Mouse (Mus musculus) layer of hippocampus, adult 9-10 months (tissue): ENCODE measurements around the gene Il2rg.

Experiments
- DNase-seq: peaks from one replicate; pipeline ENCODE4 v3.0.0; 2022; ENCODE audit warnings: low spot score

Il2rg gene

GRCm38 (mm10) chrX:101268025-101268754 lies at the start of gene Il2rg:
Il2rg (minus strand) TSS chrX:101268255.
- no peak for DNase-seq

- peak; percentile 74 for DNase-seq
Observed at GRCm38 (mm10) chrX:101313625-101314359, 45.7 kb upstream of the Il2rg start.

- no peak for DNase-seq
Observed at GRCm38 (mm10) chrX:101309299-101309698, 41.2 kb upstream of the Il2rg start.

DNA sequence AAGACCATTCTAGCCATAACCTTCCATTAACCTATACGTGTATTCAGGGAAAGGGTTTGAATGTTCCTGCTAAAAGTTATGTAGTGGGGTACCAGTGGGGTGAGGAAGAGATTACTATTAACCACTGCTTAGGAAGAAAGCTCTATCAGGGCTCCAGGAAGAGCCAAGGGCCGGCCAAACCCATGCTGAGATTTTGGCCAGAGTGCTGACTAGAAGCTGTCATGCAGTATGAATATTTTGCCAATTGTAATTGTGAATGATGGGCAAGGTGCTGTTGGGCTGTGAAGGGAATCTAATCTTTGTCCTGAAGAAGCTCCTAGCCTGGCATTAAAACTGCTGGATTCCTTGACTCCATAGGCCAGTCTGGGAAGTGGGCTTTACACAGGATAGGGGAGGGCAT lies 36.6 kb upstream of the Il2rg start:
- DNase-seq: no peak

DNA sequence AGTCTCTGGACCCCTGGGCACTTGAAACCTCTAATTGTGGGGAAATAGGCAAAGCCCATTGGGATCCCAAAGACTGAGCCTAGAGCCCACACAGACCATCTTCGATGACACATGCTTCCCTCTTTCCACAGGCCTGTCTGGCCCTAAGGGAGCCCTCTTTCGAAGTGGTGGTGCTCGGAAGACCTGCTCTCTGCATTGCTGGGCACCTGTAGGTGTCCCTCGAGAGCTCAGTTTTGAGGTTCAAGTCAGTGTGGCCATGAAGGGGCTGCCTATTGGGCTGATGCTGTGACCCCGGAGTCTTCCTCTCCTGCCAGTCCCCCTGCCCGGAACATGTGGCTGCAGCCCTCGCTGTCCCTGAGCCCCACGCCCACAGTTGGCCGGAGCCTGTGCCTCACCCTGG lies 33.6 kb upstream of the Il2rg start:
- no peak for DNase-seq

DNA sequence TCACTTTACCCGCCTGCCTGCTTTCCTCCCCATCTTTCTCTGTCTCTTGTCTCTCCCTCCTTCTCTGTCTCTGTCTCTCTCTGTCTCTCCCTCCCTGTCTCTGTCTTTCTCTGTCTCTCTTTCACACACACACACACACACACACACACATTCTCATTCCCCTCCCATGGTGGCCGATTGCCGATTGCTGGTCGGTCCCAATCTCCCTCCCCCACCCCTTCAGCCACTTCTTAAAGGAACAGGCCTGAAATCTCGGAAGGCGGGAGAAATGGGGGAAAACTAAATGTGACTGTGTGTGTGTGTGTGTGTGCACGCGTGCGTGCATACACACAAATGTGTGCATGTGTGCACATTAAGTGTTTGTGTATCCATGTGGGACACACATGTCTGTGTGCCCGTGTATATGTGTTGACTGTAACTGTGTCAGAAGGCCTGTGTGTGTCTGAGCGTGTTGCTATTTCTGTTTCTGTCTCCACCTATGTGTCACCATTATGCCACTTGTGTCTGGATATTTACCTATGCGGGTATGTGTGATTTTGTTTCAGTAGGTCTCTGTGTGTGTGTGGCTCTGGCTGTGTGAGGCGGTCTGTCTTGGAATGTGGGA lies 32.5 kb upstream of the Il2rg start:
- no peak for DNase-seq

- DNase-seq: no peak
Observed at GRCm38 (mm10) chrX:101299473-101300426, 31.7 kb upstream of the Il2rg start.

- no peak for DNase-seq
Observed at GRCm38 (mm10) chrX:101299055-101299454, 31.0 kb upstream of the Il2rg start, which contains the start of gene Nlgn3. Nlgn3 (plus strand) TSS chrX:101299168.

DNA sequence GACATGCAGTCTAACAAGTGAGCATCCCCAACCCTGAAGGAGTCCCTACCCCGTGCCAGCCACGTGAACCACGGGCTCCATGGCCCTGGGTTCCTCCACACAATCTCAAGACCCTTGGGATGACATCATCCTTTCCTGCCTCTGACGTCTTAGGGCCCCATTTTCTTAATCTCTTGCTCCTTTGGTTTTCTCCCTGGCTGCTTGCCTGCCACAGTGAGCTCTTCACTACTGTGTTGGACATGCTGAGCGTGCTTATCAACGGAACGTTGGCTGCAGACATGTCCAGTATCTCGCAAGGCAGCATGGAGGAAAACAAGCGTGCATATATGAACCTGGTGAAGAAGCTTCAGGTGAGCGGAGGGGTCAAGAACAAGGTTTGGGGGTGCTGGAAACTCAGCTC lies 22.1 kb upstream of the Il2rg start:
- DNase-seq: no peak

DNA sequence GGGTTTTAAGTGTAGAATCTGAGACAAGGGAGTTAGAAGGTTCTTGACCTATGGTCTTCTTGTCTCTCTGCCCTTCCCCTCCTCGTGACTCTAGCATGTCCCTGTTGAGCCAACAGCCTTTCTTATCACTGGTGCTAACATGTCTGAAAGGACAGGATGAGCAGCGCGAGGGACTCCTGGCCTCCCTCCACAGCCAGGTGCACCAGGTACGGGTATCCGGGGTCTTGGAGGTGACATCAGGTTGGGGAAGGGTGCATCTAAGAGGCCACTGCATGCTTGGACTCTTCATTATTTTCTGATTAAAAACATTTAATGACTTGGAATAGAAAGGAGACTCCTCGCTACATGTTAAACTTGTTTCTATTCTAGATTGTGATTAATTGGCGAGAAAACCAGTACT lies 21.0 kb upstream of the Il2rg start:
- no peak for DNase-seq

DNA sequence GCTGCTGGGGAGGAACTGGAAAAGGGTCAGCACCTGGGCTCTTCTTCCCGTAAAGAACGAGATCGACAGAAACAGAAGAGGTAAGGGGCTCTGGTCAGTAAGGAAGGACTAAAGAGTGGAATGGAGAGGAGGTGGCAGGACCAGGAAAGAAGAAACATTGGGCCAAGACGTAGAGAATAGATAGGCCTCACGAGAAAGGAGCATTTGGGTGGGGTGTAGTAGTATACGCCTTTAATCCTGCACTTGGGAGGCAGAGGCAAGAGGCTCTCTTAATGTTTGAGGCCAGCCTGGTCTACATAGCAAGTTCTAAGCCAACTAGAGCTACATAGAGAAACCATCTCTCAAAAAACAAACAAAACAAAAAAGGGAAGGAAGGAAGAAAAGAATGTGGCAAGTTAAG lies 20.4 kb upstream of the Il2rg start:
- no peak for DNase-seq

DNA sequence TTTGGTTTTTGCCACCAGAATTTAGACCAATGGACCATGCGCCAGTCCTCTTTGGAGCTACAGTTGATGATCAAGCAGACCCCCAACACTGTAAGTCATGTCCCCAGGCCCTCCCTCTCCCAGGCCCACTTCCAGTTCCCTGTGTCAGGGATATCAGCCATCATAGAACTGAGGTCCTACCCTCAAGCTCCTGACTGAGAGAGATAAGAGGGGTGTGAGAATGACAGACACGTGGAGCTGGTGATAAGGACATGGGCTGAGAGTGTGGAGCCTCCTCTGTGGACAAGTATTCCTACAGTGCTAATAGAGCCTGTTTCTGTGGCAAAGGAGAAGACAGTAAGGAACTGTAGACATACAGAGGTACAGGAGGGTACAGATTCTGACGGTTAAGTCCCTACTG lies 19.5 kb upstream of the Il2rg start:
- no peak for DNase-seq

DNA sequence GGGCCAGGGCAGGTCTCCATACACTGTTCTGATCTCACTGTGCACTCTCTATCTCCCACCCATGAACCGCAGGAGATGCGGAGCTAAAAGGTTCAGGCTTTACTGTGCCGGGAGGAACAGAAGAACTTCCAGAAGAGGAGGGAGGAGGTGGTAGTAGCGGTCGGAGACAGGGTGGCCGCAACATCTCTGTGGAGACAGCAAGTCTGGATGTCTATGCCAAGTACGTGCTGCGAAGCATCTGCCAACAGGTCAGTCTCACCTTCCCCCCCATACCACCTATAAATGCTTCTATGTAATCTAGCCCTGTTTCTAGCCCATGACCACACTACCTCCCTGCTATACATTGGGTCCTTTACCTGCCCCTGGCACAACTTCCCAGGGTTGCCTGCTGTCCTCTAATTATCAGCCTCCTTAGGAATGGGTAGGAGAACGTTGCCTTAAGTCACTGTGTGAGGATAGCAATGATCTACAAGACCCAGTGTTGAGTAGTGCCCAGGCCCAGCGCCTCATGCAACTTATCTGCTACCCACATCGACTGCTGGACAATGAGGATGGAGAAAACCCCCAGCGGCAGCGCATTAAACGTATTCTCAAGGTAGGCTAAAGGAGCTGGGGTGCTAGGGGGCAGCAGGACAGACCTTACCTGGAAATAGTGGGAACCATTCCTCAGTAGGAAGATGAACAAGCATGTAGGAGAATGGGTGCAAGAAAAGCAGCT lies 18.1 kb upstream of the Il2rg start:
- DNase-seq: no peak

DNA sequence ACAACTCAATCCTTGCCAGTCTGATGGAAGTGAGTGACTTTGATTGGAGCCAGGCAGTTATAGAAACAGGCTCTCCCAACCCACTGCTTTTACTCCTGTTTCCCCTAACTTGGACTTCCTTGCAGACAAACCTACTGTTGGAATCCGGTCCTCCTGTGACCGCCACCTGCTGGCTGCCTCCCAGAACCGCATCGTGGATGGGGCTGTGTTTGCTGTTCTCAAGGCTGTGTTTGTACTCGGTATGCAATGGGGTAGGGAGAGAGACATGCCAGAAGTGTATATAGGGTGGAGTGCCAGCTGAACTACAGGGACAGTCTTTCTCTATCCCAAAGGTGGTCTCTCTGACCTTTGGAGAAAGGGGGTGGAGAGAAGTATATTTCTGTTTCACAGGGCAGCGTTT lies 17.5 kb upstream of the Il2rg start:
- DNase-seq: no peak

- DNase-seq: no peak
Observed at GRCm38 (mm10) chrX:101282813-101283212, 14.8 kb upstream of the Il2rg start.

DNA sequence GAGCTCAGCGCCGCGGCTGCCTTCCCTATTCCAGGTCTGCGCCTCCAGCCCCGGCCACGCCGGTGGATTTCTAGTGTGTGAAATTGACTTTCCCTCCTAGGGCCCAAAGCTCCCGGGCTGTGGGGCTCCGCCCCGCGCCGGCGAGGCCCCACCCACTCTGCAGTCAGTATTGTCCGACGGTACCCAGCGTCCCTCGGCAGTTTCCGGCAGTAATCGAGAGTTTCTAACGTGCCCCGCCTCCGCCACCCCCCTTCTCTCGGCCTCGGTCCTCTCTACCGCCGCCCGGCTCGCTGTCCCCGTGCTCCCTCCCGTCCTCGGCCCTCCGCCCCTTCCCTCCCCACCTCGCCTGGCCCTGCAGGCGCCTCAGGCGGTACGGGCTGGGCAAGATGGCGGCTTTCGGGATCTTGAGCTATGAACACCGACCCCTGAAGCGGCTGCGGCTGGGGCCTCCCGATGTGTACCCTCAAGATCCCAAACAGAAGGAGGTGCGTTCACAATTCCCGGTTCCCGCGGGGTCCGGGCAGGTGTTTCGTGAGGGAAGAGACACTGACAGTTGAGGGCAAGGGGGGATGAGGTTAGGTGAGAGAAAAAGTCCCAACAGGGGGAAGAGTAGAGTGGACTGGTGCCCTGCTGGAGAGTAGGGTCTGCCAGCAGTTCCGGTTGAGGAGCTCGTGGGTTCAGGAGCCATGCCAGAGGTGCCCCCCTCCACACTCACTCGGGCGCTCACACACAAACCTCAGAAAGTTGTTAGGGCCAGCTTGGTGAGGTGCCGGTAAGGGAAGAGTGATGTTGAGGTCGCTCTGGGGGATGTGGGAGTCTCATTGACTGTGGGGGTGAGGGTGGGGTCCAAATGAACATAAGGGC lies 6.1 kb upstream of the Il2rg start, which contains the start of gene Med12:
Gene Med12, plus strand, starts transcription at position 156 of the 864 bp plus-strand sequence.
- peak; percentile 36 for DNase-seq

GRCm38 (mm10) chrX:101273410-101273809 lies 5.4 kb upstream of the Il2rg start:
- DNase-seq: no peak

- DNase-seq: no peak
Observed at GRCm38 (mm10) chrX:101268755-101269124, 685 bp upstream of the Il2rg start, which contains the start of gene Gm20489. Gm20489 (minus strand) TSS chrX:101269023.

- no peak for DNase-seq
Observed at GRCm38 (mm10) chrX:101266631-101267030, 1.4 kb downstream of the Il2rg start.

DNA sequence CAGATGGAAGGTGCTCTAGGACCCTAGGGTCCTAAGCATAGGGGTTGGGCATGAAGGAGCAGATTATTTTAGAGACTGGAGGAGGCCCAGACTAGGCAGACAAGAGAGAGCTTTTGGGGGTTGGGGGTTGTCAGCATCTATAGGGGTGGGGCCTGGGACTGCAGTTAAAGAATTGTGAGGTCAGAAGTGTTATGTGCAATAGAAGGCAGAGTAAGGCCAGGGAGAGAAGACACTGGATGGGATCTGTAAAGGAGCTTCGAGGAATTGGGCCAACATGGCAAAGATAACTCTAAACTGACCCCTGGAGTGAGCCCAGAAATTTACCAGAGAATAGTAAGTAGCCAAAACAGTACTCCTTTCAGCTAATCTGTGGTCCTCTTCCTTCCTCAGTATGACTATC lies 4.2 kb downstream of the Il2rg start, which contains the start of gene Gm614:
Gene Gm614, minus strand, starts transcription at position 101 of the 400 bp plus-strand sequence.
- no peak for DNase-seq
